Mouse (Mus musculus): Measurements from ENCODE around the gene Inhbe.

Gene Inhbe

GRCm38 (mm10) chr10:127353909-127354895 lies at the start of gene Inhbe:
Gene Inhbe, minus strand, starts transcription at chr10:127354411.
- peak in 1 of 2 experiments; percentile 67 for DNase-seq (ENCODE audit: inconsistent age in 2 of 2, low spot score in 1 of 2)

GRCm38 (mm10) chr10:127391774-127392173 lies 37.6 kb upstream of the Inhbe start:
- DNase-seq (ENCODE audit: inconsistent age in 2 of 2, low spot score in 1 of 2): no peak

GRCm38 (mm10) chr10:127381743-127382134 lies 27.5 kb upstream of the Inhbe start:
- peak in 1 of 2 experiments; percentile 61 for DNase-seq (ENCODE audit: inconsistent age in 2 of 2, low spot score in 1 of 2)

- DNase-seq (ENCODE audit: inconsistent age in 2 of 2, low spot score in 1 of 2): peak; percentile 78 to 90
Observed at GRCm38 (mm10) chr10:127380767-127381742, 26.8 kb upstream of the Inhbe start.

- peak; percentile 94 to 96 for DNase-seq (ENCODE audit: inconsistent age in 2 of 2, low spot score in 1 of 2)
Observed at GRCm38 (mm10) chr10:127380251-127380691, 26.1 kb upstream of the Inhbe start, which contains the start of gene R3hdm2. Gene R3hdm2, plus strand, starts transcription at chr10:127380327.

- no peak for DNase-seq (ENCODE audit: inconsistent age in 2 of 2, low spot score in 1 of 2)
Observed at GRCm38 (mm10) chr10:127379654-127380053, 25.4 kb upstream of the Inhbe start.

- no peak for DNase-seq (ENCODE audit: inconsistent age in 2 of 2, low spot score in 1 of 2)
Observed at GRCm38 (mm10) chr10:127377700-127378099, 23.5 kb upstream of the Inhbe start.

- no peak for DNase-seq (ENCODE audit: inconsistent age in 2 of 2, low spot score in 1 of 2)
Observed at GRCm38 (mm10) chr10:127371023-127371422, 16.8 kb upstream of the Inhbe start.

GRCm38 (mm10) chr10:127369834-127370820 lies 15.9 kb upstream of the Inhbe start, which contains the start of gene Inhbc:
Gene Inhbc, minus strand, starts transcription at chr10:127370431.
- no peak for DNase-seq (ENCODE audit: inconsistent age in 2 of 2, low spot score in 1 of 2)

- no peak for DNase-seq (ENCODE audit: inconsistent age in 2 of 2, low spot score in 1 of 2)
Observed at GRCm38 (mm10) chr10:127368273-127368672, 14.1 kb upstream of the Inhbe start.

- DNase-seq (ENCODE audit: inconsistent age in 2 of 2, low spot score in 1 of 2): no peak
Observed at GRCm38 (mm10) chr10:127367116-127367515, 12.9 kb upstream of the Inhbe start.

- DNase-seq (ENCODE audit: inconsistent age in 2 of 2, low spot score in 1 of 2): no peak
Observed at GRCm38 (mm10) chr10:127360714-127361113, 6.5 kb upstream of the Inhbe start.

GRCm38 (mm10) chr10:127355336-127355735 lies 1.1 kb upstream of the Inhbe start:
- no peak for DNase-seq (ENCODE audit: inconsistent age in 2 of 2, low spot score in 1 of 2)

- DNase-seq (ENCODE audit: inconsistent age in 2 of 2, low spot score in 1 of 2): no peak
Observed at GRCm38 (mm10) chr10:127352766-127353165, 1.4 kb downstream of the Inhbe start.

GRCm38 (mm10) chr10:127352187-127352586 lies 2.0 kb downstream of the Inhbe start:
- DNase-seq (ENCODE audit: inconsistent age in 2 of 2, low spot score in 1 of 2): no peak

- no peak for DNase-seq (ENCODE audit: inconsistent age in 2 of 2, low spot score in 1 of 2)
Observed at GRCm38 (mm10) chr10:127351719-127352118, 2.5 kb downstream of the Inhbe start.

GRCm38 (mm10) chr10:127351285-127351595 lies 3.0 kb downstream of the Inhbe start:
- DNase-seq (ENCODE audit: inconsistent age in 2 of 2, low spot score in 1 of 2): no peak

GRCm38 (mm10) chr10:127350594-127351284 lies 3.5 kb downstream of the Inhbe start:
- peak; percentile 59 to 81 for DNase-seq (ENCODE audit: inconsistent age in 2 of 2, low spot score in 1 of 2)

GRCm38 (mm10) chr10:127349810-127350209 lies 4.4 kb downstream of the Inhbe start:
- no peak for DNase-seq (ENCODE audit: inconsistent age in 2 of 2, low spot score in 1 of 2)

Measured in adrenal gland, adult (tissue).